Mouse (Mus musculus) heart, adult 2 months (tissue): ENCODE data around the gene Kat5.

Experiments
- CTCF ChIP-seq: fragments of 200-600 bp; IDR thresholded peaks from 2 replicates; pipeline ENCODE4 v1.8.1; 2022; ENCODE audit warnings: antibody characterized with exemption, mild to moderate bottlenecking, moderate library complexity
- EP300 ChIP-seq: fragments of 200-500 bp; IDR thresholded peaks from 2 replicates; pipeline ENCODE4 v1.6.1; 2011; ENCODE audit warnings: low read depth, low read length, control low read depth; ENCODE audit not compliant: insufficient read depth
- POLR2A ChIP-seq: fragments of 200-500 bp; IDR thresholded peaks from 2 replicates; pipeline ENCODE4 v1.6.1; 2011; ENCODE audit warnings: mild to moderate bottlenecking, low read depth, low read length, control low read depth; ENCODE audit not compliant: insufficient read depth

DNA sequence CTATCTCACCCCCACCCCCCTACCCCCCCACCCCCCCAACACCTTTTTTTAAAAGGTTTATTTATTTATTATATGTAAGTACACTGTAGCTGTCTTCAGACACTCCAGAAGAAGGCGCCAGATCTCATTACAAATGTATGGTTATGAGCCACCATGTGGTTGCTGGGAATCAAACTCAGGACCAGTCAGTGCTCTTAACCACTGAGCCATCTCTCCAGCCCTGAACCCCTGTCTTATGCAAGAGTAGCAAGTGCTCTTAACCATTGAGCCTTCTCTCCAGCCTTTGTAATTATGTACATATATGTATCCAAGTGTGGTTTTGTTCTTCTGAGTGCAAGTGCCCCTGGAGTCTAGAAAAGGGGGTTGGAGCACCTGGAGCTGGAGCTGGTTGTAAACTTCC is 1.9 kb upstream of the Kat5 start:
- TF ChIP-seq POLR2A (no peak), CTCF (peak; percentile 25), EP300 (no peak)
